Mouse (Mus musculus) urinary bladder, postnatal 4 days (tissue): ENCODE data around the gene Otof.

Experiments used
- DNase-seq, 2 experiments: peaks; one replicate each; pipeline ENCODE4 v3.0.0; 2021 to 2022; ENCODE audit warnings: low spot score in 2 of 2

Otof gene

DNA sequence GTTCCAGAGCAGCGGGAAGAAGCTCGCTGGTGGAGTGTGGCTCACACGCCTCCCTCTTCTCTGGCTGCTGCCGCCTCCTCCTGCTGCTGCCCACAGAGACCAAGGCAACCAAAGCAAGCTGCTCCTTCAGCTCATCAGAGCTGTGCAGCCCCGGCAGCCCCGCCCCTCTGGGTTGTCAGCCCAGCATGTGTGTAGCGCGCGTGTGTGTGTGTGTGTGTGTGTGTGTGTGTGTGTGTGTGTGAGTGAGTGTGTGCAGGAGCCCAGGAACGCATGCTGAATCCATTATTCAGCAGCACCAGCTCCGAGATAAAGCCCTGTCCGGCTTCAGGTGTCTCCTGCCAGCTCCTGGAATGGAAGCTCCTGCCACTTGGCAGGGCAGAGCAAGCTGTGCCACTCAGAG is at the start of gene Otof:
Otof (minus strand) TSS at position 112 of the 400 bp plus-strand sequence.
- DNase-seq: no peak

DNA sequence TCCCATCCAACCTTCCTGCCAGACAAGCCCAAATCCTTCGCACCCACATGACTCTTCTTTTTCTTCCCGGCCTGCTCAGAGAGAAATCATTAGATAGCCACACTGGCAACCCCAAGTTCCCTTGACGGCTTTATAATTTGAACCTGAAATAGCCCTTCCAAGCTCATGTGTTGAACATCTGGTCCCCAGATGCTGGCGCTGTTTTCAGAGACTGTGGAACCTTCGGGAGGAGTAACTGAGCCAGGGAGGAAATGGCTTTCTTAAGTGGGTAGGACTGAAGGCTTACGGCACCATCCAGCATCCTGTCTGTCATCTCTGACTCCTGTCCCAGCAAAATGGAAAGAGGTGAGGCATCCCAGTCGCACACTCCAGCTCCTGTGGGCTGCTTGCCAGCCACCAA is 35.6 kb upstream of the Otof start:
- DNase-seq: no peak

DNA sequence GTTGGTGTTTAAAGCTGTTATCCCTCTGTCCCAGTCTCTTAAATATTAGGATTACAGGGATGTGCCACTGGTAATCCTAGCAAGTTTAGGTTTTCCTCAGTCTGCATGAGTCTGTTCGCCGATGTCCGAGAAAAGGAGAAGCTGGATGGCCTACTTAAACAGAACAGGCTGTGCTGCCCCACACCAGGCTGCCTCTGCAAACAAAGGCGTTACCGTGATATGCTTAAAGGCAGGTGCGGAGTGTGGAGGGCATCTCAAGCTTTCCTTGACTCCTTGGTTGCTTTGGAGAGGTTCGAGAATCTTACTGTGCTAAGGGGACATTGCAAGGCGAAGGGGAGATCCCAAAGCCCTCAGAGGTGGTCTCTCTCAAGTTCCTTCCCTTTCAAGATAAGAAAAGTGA is 35.1 kb upstream of the Otof start:
- no peak for DNase-seq

DNA sequence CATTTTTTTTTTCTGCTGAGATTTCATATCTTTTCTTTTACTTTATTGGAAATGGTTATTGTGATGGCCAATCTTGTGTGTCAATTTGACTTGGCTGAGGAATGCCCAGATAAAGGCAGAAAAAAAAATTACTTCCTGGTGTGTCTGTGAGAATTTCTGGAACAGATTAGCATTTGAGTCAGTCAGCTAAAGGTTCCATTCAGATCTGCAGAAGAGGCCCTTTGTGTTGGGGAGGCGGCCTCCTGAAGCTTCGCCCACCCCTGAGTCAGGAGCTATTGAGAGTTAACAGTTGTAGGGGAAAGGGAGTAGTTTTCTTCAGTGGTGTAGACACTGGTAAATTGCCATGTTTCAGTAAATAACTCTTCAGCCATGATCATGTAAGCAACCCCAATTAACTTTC is 33.6 kb upstream of the Otof start:
- DNase-seq: no peak

DNA sequence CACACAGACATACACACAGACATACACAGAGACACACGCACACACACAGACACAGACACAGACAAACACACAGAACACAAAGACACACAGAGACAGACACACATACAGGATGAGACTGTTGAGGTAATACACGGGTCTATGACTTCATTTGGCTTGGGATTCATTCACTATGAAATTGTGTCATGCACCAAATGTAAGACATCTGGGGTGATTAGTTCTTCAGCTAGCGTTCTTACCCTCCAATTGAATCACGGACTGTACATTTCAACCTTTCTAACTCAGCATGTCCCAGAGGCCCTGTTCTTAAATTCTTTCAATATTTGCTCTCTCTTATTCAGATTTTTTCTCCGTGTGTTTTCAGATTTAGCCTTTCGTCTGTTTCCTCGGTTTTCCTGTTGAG is 32.9 kb upstream of the Otof start:
- no peak for DNase-seq

DNA sequence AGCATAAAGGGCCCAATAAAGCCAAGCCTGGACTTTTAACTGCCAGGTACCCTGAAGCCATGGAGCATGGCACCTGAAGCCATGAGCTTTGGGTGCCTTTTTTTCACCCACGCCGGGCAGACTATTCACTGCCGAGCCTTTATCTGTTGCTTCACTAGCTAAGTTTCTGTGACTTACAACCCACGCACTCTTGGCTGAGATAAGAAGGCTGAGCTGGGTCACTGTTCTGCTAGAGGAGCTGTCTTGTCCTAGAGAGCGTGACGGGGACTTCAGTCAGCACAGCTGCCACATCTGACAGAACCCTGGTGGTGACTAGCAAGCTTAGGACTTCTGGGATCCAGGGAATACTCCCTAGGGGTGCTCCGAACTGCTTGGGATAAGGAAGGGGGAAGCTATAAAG is 32.0 kb upstream of the Otof start:
- DNase-seq: no peak

DNA sequence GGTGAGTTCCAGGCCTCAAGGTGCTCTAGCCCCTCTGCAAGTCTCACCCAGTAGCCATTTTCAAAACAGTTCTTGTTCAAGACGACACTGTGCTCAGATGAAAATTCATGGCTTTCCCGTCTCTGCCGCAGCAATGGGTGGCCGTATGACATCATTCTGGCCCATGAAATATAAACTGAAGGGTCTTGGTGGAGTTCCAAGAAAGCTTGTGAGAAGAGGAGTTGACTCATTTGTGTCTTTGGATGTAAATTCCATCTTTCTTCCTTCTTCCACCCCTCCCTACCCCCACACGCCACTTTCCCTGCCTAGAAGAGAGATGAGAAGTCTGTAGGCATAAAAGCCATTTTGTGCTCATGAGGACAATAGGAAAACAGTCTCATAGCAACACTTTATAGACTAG is 29.1 kb upstream of the Otof start:
- no peak for DNase-seq

DNA sequence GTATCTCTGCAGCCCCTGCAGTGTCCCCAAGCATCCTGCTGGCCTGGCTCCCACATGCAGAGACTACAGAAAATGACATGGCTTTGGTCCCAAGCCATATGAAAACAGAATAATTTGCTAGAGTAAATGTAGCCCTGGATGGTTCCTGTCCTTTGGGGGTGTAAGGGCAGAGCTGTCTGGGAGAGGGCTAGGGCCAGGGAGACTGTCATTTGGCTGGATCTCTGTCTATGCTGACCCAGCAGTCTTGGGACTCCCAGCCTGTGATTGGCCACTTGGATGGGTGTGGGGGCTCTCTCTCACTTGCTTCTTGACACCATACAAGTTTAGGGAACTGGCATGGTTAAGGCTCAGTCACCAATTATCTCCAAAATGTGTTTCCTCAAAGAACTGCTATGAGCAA is 28.5 kb upstream of the Otof start:
- DNase-seq: no peak

DNA sequence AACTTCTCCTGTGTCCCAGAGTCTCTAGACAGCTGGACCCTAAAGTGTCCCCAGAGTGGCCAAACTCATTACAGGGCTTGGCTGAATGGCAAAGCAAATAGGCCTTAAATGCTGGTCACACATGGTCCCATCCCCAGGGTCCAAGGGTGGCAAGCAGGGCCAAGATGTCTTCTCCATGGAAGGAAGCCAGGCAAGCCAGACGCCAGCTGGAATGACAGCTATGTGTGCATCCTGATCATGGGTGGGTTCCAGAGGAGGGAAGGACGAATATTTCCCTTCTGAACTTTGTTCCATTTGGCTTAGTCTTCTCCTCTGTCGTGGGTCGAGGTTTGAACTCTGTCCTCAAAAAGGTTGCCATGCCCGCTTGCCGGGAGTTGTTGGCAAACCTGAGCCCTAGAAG is 23.4 kb upstream of the Otof start:
- DNase-seq: no peak

DNA sequence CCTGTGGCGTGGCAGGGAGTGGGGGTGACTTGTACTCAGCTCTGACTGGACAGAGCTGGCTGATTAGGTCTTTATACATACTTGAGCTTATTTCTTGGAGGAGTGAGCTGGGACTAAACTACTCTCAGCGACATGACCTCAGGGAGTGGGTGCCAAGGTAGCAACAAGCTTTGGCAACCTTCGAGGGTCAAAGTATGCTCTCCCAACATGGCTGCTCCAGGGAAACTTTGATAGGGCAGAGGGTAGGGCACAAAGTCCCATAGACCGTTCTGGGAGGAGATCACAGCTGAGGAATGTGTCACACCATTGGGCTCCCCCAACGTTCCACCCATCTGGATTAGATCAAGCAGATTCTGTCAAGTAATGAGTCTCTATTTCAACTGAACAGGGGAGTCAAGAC is 22.9 kb upstream of the Otof start:
- no peak for DNase-seq

DNA sequence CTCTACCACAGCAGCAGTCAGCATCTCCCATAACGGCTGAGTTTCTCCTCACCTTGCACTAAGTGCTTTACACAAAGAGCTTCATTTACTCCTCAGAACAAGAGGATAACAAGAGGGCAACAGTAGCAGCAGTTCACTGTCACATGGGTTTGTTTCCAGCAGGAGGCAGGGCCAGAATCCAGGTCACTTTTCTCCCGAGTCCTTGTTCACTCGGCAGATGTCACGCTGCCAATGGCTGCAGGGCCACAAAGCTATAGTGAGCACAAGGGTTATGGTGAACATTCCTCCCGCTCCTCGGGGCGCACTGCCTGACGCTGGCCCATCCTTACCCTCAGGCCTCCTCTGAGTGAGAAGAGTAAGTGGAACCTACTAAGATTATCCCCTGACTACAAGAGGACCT is 21.8 kb upstream of the Otof start:
- DNase-seq: no peak

DNA sequence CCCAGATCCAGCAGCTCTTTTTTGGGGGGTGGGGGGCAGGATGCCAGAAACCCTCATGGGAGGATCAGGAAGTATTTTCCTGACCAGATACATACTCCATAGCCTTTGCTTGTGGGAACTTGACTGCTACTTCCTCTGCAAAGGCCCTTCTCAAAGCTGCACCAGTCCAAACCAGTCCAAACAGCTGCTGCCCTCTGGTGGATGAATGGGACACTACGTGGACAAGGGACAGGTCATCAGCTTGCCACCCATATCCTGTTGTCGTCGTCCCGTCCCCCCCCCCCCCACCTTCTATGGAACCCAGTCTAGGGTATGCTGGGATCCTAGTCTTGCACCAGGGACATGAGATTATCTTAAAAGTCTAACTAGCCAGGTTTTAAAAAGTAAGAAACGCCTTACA is 20.6 kb upstream of the Otof start:
- DNase-seq: peak; percentile 49 to 75

DNA sequence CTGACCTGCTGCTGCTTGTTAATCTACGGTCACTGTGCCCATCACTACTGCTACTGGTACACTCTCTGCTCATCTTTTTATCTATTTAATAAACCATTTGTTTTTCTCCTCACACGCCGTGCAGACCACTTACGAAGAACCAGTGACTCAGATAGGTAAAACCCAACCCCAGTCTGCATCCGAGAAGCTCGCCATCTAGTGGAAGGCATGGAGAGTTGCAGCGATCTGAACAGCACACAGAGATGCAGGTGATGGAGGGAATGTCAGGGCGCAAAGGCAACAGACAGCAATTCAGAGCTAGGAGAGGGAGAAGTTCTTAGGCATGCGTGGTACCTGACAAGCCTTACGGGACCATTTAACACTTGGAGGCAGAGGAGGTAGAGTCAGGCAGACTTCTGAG is 14.8 kb upstream of the Otof start:
- DNase-seq: no peak

DNA sequence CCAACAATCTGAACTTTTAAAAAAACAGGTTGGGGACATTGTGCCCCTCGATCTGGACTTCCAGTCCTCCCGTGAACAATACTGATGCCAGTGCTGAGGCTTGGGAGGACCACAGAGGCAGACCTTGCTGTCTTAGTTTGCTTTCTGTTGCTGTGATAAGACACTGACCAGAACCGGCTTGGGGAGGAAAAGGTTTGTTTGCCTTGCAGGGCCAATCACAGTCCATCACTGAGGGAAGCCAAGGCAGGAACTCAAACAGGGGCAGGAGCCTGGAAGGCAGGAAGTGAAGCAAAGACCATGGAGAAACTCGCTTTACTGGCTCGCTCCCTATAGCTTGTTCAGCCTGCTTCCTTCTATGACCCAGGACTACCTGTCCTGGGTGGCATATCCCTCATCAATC is 10.4 kb upstream of the Otof start:
- DNase-seq: no peak

DNA sequence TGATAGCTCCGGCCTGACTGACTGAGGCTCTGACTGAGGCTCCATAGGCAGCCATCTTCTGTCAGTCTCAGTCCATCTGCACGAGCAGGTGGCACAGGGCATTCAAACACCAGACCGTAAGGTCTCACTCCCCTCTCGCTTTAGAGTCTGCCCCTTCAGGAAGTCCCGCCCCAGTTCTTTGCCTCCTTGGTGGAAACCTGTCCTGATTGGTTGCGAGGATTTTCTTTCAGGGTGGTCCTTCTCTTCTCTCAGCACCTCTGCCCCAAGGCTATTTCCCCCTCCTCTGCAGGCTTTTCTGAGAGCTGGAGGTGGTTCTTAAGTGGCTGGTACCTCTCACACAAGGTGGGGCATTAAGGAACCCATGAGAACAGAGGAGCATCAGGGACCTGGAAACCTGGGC is 8.7 kb upstream of the Otof start:
- no peak for DNase-seq

DNA sequence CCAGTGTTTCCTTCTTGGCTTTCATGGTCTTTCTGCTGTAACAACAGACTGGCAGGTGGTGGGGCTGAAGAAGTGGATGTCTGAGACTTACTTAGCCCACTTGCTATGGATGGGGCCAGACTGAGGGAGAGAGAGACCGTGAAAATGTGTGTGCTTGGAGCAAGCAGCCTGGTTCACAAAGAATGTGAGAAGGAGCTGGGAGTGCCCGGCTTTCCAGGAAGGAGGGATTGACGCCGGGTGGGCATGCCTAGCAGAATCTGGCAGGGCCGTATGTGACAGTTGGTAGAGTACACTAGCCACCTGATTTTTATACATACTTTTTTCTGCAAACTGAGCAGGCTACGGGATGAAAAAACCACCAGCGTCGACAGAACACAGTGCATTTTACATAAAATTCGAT is 4.6 kb upstream of the Otof start:
- no peak for DNase-seq

DNA sequence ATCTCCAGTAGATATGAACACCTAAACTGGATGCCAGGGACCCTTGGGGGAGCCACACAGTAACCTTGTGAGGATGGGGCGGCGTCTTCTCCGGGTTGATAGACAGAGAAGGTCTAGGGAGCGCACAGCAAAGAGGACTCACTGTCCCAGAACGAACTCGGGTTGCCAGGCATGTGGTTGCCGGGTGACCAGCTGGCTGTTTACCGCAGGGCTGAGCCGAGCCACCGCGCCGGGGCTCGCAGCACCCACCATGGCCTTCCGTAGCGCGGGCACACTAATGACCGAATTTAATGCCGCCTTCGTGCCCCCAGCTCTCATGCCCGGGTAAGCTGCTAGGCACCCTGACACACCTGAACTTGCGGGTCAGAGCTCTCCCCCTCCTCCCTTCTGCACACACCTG is 4.1 kb upstream of the Otof start, which contains the start of gene 1700001C02Rik:
1700001C02Rik (plus strand) TSS at position 187 of the 400 bp plus-strand sequence.
- no peak for DNase-seq

DNA sequence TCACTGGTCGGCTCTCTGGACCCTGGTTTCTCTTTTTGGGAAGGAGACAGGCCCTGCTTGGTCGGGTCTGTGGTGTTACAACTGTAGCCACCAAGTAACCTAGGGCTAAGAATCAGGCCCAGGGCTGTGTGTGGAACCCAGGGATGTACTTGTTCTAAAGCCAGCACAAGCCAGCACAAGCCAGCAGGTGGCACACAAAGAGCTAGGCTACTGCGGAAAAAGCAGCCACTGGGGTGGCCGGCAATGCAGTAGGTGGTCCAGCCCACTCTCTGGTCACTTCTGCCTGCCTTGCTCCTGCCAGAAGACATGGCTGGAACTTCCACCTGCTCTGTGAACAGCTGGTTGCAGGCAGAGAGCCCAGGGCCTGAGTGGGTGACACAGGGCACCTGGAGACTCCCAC is 1.6 kb downstream of the Otof start:
- DNase-seq: peak in 1 of 2 experiments; percentile 47

DNA sequence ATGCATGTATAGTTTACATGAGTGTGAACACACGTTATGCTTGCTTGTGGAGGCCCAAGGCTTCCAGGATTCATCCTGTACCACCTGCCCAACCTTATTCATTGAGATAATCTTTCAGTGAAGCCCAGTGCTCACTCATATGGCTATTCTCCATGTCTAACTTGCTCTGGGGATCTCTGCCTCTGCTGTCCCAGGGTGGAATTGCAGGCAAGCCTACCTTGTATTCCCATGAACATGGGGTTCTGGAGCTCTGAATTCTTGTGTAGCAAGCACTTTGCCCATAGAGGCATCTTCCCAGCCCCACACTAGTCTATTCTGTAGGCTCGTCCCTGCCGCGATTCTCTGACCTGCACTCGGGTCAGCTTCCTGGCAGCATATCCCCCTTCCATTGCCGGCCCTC is 5.7 kb downstream of the Otof start:
- DNase-seq: no peak

DNA sequence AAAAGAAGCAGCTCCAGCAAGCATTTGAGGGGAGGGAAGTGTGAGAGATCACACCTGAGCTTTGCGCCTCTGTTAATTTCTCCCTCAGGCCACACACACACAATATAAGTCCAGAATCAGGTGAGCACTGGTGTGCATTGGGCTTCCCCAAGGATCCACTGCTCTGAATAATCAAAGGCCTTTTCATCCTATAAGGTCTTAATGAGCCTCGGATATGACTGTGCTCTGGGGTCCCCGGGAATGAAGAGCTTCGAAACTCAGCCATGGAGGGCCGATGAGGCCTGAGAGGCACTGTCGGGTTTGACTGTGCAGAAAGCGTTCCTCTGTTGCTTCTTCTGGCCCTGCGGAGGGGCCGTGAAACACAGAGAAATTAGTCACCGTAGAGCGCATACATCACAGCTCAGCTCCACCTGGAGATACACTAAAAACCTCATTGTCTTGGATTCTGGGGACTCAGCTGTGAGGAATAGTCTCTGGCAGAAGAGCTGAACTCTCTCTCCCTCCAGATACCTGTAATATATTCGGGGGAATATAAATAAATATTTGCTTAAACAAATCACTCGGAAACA is 17.3 kb downstream of the Otof start:
- no peak for DNase-seq

DNA sequence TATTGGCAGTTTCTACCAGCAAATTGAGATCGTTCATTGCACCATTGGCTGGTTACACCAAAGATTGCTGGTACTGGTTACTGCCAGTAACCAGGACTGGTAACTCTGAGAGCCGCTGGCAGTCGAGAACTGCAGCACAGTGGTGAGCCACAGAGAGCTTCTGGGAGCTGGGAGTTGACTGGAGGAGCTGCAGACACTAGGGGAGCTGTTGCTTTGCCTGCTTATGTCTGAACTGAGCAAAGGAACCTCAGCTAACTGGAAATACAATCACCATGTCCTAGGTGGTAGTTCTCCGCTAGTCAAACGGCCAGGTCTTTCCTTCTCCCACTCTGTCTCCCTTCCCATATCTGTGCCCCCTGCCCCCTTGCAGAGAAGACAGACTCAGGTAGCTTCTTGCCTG is 19.5 kb downstream of the Otof start:
- no peak for DNase-seq

DNA sequence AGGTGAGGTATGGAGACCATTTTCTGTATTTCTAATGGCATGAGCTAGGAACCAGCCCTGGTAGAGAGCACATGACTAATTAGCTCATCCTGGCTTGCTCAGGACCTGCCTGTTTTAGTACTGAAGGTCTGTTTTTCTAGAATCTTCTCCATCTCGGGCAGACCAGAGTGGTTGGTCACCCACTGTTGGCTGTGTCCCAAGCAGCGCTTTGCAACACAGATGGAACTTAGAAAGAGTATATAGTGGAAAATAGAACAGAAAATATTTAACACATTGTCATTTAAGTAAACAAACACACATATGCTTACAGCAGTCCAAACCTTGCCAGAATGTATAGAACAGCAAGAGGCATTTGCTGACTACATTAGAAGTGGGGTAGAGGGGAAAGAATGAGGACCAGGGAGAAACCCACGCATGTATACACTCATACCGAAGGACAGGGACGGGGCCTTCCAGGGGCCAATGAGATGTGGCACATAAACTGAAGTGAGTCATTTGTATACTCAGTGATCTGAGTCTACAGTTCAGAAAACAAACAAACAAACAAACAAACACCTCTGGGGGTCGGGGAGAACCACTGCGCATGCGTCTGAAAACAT is 21.3 kb downstream of the Otof start:
- DNase-seq: no peak

DNA sequence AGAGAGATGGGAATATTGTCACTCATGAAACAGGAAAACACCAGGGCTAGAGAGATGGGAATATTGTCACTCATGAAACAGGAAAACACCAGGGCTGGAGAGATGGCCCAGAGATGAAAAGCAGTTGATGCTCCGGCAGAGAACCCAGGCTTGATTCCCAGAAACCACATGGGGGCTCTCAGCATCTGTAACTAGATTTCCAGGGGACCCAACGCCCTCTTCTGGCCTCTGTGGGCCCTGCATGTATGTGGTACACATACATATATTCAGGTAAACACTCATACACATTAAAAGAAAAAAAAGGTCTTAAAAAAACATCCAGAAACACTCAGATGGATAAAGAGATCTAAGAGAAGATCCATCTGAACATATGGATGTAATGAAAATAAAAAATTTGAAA is 22.8 kb downstream of the Otof start:
- no peak for DNase-seq

DNA sequence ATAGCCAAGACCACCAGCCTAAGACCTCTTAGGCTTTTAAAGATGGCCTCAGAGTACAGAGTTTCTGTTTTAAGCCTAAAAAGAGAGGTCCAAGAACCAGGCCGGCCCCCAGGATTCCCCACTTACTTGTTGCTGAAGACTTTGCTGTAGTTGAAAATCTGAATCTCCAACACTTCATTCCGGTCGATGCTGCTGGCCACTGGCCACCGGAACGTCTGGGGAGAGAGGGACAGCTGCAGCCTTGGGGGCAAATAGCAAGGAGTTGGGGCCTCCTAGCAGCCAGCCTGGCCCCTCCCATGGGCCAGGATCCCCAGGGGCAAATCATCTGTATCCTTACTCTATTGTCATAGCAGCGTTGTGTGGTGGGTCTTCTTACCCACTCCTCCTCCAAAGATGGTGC is 34.3 kb downstream of the Otof start:
- no peak for DNase-seq
